Mouse (Mus musculus) gastrocnemius, postnatal 4 days (tissue): ENCODE measurements around the gene Tas1r1. TPM values are rescaled to one million over a fixed set of nuclear protein-coding genes. Genes with fewer than 3 reads are reported as not detected.

Source experiments
- DNase-seq, 2 experiments: peaks; one replicate each; pipeline ENCODE4 v3.0.0; 2021 to 2022; ENCODE audit warnings: low spot score in 2 of 2, mixed read lengths in 2 of 2
- long read RNA-seq, 2 experiments: library from polyadenylated mRNA; stranded (forward); transcript quantifications; one replicate each; pipeline ENCODE4 v2.0.0; 2021
- total RNA-seq, 2 experiments: library from RNA; stranded (reverse); gene quantifications; 2 replicates each; pipeline ENCODE4 v1.2.3; 2021

Tas1r1 gene
- 1 to 10 TPM; 3.0 to 3.5 TPM for total RNA-seq
- long read RNA-seq, experiment 1, partial matches to known transcripts: 0 of 4 reads
- long read RNA-seq, experiment 1, other reads (novel, unspliced or antisense): 1 of 4 reads
- long read RNA-seq, experiment 2, transcript Tas1r1-201 (6 exons, 2,863 nt): major isoform, 5 of 6 reads
- long read RNA-seq, experiment 2, partial matches to known transcripts: 1 of 6 reads
- long read RNA-seq, experiment 2, other reads (novel, unspliced or antisense): 0 of 6 reads

DNA sequence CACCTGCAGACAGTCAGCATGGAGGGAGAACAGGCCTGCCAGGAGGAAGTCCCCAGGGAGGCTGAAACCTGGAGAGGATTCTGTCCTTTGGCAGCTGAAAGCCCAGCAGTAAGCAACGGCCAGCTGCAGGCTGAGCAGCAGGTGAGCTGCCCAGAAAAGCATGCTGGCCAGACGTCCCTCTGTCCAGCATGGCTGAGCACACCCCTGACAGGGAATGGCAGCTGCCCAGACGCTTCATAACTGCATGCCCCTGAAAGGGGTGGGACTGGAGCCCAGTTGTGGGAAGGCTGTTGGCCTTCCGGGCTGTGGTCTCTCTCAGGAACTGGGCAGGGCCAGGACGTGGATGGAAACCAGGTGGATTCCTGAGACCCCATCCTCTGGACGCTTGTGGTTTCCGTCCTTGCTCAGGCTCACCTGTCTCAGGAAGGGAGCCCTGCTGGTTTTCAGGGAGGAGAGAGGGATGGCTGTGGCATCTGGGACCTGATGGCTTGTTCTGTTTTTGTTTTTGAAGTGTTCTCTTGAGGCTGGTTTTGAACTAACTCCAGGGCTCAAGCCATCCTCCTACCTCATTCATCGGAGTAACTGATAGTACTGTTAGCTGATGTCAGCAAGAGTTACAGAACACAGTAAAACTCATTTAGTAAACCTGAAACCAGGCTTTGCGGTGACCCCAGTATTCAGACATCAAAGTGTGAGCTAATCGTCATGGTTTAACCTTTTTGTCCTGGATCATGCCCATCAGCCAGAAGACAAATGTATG is at the start of gene Tas1r1:
Gene Tas1r1, minus strand, starts transcription at position 344 of the 760 bp plus-strand sequence.
- DNase-seq: peak in 1 of 2 experiments; percentile 49

DNA sequence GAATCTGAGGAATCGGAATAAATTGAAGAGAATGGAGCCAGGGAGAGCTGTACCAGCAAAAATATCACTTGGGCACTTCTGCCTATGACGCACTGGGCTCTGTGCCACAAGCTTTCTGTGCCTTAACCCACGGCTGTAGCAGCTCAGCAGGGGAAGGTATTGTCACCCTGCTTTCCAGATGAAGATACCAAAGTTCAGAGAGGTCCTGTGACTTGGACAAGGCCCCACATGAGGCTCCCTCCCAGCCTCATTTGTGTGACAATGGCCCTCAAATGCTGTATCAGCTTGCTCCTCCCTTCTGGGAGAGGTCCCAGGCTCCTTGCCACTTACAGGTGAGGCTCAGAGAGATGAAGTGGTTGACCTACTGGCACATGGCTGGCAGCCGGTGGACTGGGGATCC is 49.8 kb upstream of the Tas1r1 start:
- no peak for DNase-seq

DNA sequence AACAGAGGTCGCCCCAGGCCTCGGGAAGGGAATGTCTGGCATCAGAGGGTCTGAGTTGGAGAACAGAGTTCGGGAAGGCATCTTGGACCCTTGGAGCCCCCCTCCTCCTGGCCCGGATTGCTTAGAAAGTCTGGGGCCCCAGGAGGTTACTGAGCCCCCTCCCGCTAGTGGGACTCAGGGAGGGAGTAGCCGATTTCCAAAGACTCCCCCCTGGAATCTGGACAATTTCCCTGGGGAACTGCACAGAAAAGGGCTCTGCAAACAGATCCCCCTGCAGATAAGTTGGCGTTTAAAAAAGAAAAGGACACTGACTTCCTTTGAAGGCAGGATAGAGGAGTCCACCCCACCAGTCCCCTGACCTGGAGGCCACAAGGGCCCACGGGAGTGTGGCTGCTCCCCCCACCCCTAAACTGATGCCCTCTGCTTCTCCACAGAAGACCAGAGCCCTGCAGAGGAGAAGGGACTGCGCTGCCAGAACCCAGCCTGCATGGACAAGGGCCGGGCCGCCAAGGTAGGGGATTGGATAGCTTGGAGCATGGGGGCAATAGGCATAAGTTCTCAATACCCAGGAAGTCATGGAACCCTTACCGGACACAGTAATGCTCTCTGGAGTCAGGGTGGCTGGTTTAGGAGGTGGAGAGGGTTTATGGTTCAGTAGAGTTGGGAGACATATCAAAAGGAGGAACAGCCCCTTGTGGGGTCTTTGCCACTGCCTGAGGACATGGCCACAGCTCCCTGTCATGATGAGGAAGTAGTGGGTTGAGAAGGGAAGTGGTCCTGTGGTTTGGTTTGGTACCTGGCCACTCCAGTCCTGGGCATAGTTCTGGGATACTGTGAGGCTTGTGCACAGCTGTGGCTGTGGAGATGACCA is 49.1 kb upstream of the Tas1r1 start:
- DNase-seq: peak in 1 of 2 experiments; percentile 31

DNA sequence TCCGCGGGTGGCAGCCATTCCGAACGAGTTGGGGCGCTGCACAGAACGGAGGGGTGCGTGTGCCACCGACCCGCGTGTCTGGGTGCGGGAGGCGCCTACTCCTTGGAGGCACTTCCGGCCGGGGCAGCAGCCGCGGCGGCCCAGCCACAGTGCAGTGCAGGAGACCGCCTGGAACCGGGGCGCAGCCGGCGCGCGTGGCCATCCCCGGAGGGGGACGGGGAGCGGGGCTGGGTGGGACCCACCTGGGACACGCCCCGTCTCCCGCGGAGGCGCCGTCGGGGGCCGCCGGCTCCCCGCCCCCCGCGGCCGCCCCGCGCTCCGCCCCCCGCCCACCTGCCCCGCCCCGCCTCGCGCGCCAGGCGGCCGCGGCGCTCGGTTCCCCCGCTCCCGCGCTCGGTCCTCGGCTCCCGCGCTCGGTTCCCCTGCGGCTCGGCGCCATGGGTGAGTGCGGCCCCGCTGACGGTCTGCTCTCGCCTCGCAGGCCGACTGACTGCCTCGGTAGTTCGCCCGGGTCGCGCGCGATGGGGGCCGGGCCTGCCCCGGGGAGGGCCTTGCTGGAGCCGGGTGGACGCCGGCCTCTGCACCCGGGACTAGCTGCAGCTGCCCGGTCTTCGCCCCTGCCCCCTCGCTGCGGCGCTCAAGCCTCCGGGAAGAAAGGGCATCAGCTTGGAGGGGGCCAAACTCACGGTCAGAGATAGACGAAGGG is 48.3 kb upstream of the Tas1r1 start:
- peak; percentile 63 to 70 for DNase-seq

DNA sequence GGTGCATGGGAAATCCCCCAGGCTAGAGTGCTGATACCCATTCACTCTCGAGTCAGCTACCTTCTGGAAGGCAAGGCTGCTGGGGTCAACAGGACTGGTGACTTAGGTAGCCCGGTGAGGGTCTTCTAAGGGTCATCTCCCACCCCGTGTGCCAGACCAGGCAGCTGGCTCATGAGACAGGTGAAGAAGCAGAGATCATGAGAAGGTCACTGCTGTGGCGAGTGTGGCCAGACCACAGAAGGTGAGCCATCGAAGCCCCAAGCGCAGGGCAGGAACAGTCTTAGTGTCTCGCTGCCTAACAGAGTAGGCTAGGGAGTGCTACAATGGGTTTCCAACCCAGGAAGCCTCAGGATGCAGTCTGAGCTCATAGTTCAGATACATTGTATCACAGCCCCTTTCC is 46.2 kb upstream of the Tas1r1 start:
- DNase-seq: no peak

DNA sequence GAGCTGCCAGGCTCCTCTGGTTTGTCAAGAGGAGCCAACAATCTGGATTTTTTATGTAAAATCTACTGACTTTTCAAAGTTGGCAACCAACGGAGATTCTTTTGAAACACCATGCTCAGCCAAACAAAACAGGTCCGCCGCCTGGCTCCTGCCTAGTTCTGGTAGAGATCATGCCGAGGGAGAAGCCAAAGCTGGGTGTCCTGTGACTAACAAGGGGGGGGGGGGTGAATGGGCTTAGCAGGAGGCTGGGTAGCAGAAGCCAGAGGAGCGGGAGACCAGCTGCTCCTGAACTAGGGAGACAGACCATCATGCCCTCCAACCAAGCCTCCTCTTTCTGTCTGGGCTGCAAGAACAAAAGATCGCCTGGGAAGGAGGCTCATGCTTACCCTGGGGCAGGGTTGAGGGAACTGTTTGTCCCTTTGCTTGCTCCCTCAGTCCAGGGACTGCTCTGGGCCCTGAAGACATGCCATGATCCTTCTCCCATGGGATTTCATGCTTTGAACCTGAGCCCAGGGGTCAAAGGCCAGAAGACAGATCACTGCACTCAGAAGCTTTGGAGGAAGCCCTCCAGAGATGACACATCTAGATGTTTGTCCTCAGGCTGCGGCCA is 45.3 kb upstream of the Tas1r1 start:
- no peak for DNase-seq

DNA sequence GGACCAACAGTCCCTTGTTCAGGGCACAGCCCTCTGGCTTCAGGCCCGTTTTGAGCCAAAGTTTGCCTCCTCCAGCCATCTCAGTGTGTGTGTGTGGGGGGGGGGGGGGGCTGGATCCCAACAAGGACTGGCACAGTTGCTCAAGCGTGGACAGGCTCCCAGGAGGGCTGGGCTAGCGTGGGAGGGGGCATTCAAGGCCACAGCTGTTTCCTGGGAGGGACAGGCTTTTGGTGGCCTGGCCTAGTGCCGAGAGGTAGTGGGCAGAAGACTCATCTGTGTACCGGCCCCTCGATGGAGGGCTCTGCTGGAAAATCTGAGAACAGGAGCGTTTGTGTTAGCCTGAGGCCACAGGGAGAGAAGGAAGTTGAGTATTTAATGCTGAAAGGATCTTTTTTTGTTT is 41.6 kb upstream of the Tas1r1 start:
- DNase-seq: no peak

DNA sequence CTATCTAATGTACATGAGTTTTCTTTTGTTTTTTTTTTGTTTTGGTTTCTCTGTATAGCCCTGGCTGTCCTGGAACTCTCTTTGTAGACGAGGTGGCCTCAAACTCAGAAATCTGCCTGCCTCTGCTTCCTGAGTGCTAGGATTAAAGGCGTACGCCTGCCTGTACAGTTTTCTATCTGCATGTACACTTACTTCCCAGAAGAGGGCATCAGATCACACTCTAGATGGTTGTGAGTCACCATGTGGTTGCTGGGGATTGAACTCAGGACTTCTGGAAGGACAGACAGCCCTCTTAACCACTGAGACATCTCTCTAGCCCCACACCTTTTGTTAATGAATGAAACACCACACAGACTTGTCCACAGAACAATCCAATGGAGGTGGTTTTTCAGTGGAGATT is 40.9 kb upstream of the Tas1r1 start:
- no peak for DNase-seq

DNA sequence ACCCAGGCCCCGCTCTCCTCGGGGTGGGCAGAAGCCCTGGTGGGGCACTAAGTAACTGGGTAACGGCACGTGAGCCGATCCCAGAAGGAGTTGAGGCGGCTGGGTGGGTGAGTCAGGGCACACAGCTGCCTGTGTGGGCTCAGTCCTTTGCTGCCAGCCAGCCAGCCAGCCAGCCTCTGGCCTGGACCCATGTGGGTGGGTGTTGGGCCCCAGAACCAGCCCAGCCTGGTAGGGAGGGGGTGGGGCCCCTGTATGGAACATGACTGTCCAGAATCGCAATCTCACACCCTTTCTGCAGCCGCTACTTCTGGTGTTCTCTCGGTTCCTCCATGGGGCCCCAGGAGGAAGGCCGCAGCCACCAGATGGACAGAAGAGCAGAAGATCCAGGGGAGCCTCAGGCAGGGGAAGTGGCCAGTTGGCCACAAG is 39.8 kb upstream of the Tas1r1 start:
- DNase-seq: peak in 1 of 2 experiments; percentile 58

DNA sequence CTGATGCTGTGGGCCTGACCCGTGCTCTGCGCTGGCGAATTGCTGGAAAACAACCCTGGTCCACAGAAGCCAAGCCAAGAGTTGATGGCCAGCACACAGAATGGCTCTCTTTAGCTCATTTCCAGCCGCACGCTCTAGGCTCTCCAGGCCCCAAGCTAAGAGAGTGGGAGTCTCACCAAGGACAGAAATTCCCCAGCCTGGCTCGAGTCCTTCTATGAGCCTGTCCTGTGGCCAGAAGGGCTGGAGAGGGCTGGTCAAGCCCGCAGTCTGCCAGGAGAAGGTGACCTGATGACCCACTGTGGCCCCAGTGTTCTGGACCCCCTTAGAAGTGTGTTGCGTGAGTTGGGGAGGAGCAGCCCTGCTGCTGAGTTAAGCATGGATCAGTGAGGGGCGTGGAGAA is 38.8 kb upstream of the Tas1r1 start:
- DNase-seq: peak in 1 of 2 experiments; percentile 8

DNA sequence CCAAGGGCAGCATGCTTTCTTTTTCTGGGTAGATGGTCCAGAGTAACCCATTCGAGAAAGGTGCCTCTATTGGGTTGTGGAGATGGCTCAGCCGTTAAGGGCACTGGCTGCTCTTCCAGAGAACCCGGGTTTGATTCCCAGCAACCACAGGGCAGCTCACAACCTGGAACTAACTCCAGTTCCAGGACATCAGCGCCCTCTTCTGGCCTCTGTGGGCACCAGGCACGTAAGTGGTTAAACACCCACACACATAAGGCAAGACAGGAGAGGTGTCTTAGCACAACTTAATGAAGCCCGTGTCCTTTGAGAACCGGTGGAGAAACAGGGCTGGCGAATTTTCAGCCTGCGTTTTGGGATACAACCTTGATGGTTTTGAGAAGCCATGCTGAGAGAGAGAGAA is 36.2 kb upstream of the Tas1r1 start:
- DNase-seq: no peak

DNA sequence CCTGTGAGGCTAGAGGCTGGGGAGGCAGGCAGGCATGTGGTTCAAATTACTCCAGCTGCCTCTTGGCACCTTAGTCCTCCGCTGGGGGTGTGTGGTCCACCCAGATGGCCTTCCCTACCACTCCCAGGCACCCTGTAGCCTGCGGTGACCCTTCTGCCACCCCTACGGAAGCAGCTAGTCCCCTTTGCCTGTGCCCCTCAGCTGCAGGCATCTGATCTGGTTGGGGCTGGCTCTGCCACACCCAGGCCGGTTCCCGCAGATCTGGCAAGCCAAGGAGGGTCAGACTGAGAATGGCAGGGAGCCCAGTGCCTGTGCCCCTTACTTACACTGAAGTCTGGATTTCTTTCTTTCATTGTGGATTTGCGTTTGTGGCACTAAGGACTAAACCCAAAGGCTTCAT is 35.3 kb upstream of the Tas1r1 start:
- no peak for DNase-seq

DNA sequence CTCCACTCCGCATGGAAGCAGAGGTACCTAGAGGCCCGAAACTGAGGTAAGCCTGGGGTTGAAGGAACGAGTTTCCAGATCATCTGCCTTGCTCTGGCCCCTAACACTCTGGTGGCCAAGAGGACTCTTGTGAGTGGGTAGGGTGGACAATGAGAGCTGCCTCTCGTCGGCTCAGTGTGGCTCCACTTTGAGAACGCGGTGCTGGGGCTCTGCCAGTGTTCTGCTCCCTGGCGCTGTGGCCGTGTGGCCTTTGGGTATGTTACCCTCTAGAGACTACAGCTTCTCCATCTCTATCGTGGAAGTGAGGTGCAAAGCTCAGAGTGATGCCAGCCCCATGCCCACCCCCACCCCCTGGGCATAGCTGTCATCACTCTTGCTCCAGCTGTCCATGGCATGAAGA is 34.3 kb upstream of the Tas1r1 start:
- no peak for DNase-seq

DNA sequence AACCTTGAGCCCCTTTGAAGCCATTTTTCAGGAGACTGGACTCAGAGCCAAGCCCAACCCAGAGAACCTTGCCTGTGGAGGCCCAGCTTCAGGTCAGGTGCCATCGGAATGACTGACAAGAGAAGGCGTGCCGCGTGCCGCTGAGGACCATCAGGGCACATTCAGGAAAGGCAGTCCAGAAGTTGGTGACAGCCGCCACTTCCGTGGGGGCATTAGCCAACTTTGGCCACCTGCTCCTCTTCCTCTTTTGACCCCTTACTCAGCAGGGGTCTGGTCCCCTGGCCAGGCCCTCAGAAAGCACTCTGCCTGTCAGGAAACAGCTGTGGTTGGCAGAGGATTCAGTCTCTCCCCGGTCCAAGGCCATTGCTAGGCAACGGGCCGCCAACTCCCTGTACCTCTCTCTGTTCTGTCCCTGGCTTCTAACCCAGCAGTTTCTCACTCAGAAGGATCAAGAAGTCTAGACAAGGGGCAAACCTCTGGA is 33.8 kb upstream of the Tas1r1 start, which contains the start of gene Plekhg5:
Gene Plekhg5, plus strand, starts transcription at position 378 of the 481 bp plus-strand sequence.
- DNase-seq: peak in 1 of 2 experiments; percentile 61

DNA sequence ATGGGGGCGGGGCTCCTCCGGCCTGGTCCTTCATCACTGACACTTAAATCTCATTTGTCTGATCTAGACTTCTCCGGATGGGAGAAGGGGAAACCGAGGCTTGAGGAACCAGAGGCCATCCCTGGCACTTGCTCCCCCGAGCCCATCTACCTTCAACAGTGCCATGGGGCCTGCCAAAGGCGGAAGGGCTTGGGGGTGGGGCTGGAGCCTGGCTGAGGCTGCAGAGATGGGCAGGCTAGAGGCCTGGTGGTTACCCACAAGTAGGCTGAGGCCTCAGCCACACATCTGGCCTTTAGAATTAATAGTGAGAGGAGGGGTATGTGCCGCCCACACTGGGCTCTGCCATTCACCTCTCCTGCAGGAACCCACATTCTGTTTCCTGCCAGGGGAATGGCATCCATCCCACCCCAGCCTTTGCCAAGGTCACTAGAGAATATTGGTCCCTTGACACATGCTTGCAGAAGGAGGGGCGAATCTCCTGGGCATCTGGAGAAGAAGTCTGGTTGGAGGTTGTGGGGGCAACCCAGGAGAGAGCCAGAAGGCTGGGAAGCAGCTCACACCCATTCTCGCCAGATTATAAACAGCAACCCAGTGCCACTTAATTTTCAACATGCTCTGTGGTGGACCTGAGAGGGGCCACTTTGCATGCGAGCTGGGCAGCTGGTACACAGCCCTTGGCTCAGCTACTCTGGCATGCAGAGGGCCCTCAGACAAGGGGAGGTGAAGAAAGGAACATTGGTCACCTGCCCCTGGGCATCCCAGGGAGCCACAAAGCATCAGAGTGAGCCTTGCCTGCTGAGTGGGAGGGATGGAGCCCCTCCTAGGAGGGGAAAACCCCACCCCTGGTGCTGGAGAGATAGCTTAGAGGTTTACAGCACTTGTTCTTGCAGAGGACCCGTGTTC is 32.4 kb upstream of the Tas1r1 start:
- DNase-seq: no peak

DNA sequence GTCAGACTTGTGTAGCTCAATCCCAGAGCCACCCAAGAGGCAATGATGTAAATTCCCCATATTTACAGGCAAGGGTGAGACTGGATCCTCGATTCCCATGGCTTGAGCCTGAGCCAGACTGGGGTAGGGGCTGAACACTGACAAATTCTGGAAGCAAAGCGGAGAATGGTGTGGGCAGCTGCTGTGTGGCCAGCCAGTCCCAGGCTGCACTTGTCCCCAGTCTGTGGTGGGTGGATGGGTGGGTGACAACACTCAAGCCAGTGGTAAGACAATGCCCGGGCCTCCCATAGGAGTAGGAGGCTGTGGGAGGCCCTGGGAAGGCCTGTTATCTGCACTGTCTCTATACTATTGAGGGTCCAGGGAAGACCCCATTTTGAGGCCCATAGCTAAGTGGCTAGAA is 30.9 kb upstream of the Tas1r1 start:
- no peak for DNase-seq

DNA sequence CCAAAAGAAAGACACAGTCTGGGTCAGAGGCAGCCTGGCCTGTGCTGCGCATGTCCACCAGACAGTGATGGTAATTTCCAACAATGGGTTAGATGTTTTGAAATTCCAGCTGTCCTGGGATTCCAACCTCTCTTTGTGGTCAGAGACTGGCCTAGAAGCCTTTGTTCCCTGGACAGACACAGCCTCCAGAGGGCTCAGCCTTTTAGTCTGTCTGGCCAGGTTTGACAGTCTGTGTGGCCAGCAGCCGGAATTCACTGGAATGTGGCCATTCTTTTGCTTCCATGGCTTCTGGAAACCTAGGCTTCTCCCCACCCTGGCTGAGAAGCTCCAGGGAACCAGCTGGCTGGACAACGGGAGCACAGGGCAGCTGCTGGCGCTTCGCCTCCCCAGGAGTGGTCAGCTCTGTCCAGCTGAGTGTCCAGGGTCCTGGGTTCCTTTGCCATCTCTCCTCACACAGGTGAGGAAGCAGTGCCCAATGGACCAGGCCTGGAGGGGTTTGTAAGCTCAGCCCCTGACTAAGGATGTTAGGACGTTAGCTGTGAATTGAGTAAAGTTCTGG is 29.9 kb upstream of the Tas1r1 start:
- peak in 1 of 2 experiments; percentile 39 for DNase-seq

DNA sequence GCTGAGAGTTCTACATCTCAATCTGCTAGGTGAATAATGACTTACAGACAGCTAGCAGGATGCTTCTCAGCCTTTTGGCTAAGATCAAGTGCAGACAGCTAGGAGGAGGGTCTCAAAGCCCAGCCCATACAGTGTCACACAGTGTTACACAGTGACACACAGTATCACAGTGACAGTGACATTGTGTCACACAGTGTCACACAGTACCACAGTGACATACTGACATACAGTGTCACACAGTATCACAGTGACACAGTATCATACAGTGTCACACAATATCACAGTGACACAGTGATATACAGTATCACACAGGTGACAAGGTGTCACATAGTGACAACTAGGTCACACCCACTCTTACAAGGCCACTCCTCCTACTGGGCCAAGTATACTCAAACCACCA is 28.9 kb upstream of the Tas1r1 start:
- DNase-seq: no peak
